Mouse (Mus musculus) layer of hippocampus, adult 8-10 months (tissue): ENCODE measurements around the gene Calu. TPM values are rescaled to one million over a fixed set of nuclear protein-coding genes. Genes with fewer than 3 reads are reported as not detected.
A peak's percentile ranks its signal among the peaks of the same experiment; 100 is the strongest.
"Not testable (repeated sequence)": the region's sequence is repeated elsewhere in the genome, so short reads cannot be mapped to it uniquely, and the experiment has no call there.

Experiments
- DNase-seq, 2 experiments: peaks; one replicate each; pipeline ENCODE4 v3.0.0; 2022; ENCODE audit warnings: low spot score in 2 of 2
- total RNA-seq, 4 experiments: library from RNA; stranded (reverse); gene quantifications; 2 replicates each; pipeline ENCODE4 v1.2.4; 2022

The Calu gene
- total RNA-seq, 4 experiments from 2014 or later = 65.8 to 71.3 (median 69.3) TPM

- DNase-seq = no peak
Measured at GRCm38 (mm10) chr6:29362246-29363128, 14.6 kb downstream of the Calu start.

DNA sequence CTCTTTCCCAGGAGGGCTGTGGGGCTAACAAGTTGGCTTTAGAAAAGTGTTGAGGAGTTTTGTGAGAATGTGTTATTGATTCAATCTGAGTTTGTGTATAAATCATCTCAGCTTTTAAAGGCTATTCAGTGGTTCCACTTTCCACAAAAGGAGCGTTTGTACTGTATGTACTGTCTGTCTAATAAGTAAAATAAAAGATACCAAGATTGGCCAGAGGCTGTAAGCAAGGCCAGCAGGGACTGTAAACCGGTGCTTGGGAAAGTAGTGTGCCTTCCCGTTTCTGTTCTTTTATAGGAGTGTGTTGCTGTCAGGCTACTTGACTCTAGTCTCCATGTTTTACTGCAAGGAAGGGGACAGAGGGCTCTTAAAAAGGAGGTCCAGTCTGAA is 15.3 kb downstream of the Calu start:
- DNase-seq = no peak

- no peak for DNase-seq
Measured at GRCm38 (mm10) chr6:29365277-29365676, 17.4 kb downstream of the Calu start.

- DNase-seq = no peak
Measured at GRCm38 (mm10) chr6:29377386-29377785, 29.5 kb downstream of the Calu start.

GRCm38 (mm10) chr6:29378678-29379077 is 30.8 kb downstream of the Calu start:
- DNase-seq = no peak

- no peak for DNase-seq
Measured at GRCm38 (mm10) chr6:29379954-29380353, 32.1 kb downstream of the Calu start.

DNA sequence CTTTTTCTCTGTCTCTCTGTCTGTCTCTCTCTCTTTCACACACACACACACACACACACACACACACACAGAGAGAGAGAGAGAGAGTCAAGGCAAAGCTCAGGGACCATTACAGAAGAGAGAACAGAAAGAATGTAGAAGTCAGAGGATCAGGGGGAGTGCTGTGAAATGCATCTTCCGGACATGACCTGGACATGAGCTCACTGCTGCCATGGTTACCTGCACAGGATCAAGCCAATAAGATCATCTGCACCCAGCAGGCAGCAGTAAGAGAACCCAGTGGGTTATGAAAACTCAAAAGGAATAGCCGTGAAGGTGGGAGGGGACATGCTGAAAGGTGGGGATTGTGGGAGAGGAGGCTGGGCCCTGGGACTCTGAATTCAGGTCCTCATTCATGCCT is 34.6 kb downstream of the Calu start:
- no peak for DNase-seq

DNA sequence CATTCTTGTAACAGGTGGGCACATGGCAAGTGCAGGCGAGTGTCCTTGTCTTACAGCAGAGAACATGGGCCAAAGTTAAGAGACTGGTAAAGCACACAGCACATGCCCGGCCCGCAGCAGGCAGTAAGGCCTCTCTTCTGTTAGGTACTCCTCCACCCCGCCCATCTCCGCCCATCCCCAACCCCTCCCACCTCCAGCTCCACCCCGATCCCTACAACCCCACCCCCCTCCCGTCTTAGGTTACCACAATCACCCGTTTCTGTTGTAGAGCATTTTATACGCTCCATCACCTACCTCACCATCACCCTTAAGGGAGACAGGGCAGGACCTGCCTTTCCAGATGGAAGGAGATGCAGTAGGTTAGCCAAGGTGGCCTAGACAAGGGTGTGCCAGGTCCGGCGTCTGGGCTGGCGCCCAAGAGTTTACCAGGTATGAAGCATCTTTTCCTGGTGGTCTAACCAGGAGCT is 40.2 kb downstream of the Calu start, which contains the start of gene Opn1sw:
TSS of gene Opn1sw (minus strand) at position 417 of the 467 bp plus-strand sequence.
- DNase-seq = no peak

GRCm38 (mm10) chr6:29388606-29389080 is 40.8 kb downstream of the Calu start:
- DNase-seq = peak; percentile 73 to 82

GRCm38 (mm10) chr6:29389425-29389824 is 41.6 kb downstream of the Calu start:
- no peak for DNase-seq

GRCm38 (mm10) chr6:29390500-29390899 is 42.6 kb downstream of the Calu start:
- DNase-seq = not testable (repeated sequence)

DNA sequence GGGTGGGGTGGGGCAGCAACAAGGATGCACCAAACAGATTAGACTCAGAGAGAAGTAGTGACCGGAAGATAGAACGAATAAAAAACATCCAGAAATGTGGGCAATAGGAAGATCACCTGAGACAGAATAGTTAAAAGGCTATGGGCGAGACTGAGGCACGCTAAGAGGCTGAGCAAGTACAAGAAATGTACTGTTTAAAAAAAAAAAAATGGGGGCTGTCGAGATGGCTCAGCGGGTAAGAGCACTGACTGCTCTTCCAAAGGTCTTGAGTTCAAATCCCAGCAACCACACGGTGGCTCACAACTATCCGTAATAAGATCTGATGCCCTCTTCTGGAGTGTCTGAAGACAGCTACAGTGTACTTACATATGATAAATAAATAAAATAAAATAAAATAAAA is 43.4 kb downstream of the Calu start:
- DNase-seq = not testable (repeated sequence)

DNA sequence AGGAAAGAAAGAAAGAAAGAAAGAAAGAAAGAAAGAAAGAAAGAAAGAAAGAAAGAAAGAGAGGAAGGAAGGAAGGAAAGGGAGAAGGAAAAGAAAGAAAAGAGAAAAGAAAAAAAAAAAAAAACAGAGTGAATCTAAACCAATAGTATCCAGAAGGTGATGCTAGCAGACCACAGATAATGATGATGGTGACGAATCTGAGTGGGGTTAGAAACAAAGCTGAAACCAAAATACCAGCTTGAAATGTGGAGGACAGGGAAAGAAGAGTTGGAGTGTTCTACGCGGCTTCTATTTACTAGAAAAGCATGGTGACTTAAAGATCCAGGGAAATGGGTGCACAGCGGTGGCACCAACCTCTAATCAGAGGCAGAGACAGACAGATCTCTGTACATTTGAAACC is 43.9 kb downstream of the Calu start:
- no peak for DNase-seq

GRCm38 (mm10) chr6:29394286-29394685 is 46.4 kb downstream of the Calu start:
- DNase-seq = no peak

DNA sequence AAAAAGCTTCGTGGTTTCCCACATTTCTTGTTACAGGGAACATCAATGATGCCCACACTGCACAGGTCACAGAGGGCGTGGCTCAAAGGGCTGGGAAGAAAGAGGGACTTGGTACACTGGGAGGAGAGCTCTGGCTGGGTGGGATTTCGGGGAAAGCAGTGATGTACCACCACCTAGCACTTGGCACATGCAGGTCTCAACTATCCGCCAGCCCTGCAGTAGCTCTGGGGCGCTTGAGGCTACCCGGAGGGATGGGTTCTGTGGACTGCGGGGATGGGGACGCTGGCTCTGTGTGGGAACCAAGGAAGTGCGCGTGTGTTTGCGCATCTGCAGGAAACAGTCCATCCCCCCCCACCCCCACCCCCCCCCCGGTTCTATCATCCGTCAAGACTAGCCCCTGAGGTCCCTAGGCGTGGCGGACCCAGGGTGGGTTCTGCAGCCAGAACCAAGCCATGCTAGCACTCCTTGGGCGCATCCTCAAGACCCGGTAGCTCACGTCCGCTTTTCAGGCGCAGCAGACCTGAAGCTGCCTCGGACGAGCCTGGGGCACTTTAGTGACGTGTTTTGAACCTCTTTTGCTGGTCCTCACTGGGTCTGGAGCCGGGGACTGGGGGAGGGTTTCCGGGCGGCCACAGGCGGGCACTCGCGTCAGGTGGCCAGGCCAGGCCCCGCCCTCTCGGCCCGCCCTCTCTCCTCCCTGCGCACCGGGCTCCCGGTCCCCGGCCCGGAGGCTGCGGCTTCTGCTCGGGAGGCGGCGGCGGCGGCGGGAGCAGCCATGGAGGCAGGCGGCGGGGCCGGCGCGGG is 48.2 kb downstream of the Calu start, which contains the start of gene Ccdc136:
TSS of gene Ccdc136 (plus strand) at position 400 of the 804 bp plus-strand sequence.
- peak; percentile 76 to 77 for DNase-seq

GRCm38 (mm10) chr6:29396714-29397540 is 49.1 kb downstream of the Calu start:
- no peak for DNase-seq

DNA sequence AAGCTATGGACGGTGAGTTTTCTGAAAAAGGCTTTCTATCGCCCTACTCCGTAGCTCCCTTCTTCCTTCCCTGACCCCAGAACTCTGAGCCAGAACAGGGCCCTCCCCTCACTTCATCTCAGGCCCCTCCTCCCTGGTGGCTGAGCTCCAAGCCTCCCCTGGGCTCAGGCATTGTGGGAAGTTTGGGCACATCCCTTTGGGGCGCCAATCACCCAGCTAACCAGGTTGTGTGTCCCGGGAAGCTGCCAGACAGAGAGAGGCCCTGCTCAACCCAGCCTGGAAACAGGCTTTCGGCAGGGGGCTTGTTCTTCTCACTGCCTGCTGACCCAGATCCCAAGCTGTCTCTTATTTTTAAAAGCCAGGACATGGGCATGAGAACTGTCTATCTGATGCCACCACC is 49.7 kb downstream of the Calu start:
- peak; percentile 31 to 37 for DNase-seq

GRCm38 (mm10) chr6:29399851-29400250 is 52.0 kb downstream of the Calu start:
- DNase-seq = no peak

GRCm38 (mm10) chr6:29402693-29403342 is 54.9 kb downstream of the Calu start:
- peak in 1 of 2 experiments; percentile 20 for DNase-seq

DNA sequence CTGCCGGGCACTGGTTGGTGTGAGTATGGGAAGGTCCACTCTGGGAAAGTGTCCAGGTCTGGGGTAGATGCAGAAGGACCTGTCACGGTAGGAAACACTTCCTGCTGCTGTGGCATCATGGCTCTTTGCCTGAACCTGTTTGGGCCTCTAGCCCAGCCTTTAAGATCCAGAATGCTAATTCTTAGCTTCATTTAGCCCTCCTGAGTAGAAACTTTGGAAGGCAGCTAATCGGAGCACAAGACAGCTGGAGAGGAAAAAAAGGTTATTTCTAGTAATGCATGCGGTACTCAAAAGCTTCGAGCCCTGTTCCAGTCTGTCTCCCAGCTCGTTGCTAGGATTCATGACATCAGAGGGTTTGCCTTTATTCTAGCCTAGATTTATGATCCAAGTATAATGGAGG is 58.5 kb downstream of the Calu start:
- no peak for DNase-seq
